Mouse (Mus musculus) erythroblast, adult 5-6 weeks (primary cell): ENCODE measurements around the gene Xcr1. TPM values are rescaled to one million over a fixed set of nuclear protein-coding genes. Genes with fewer than 3 reads are reported as not detected.

Experiments used
- ATAC-seq: replicated peaks from 2 replicates; pipeline ENCODE4 v1.8.0; 2016; ENCODE audit warnings: moderate number of reproducible peaks, mild to moderate bottlenecking, moderate TSS enrichment, inconsistent platforms; ENCODE audit not compliant: poor library complexity, low FRiP score, severe bottlenecking
- total RNA-seq, 2 experiments: library from RNA; stranded (forward) in 1 of 2; stranded (reverse) in 1 of 2; fragments of 150-400 nt in 1 of 2; fragments of 200-764, 138-1000 nt in 1 of 2; gene quantifications; 2 replicates each; pipeline versions ENCODE4 v1.2.3 to v1.2.4; 2015 to 2017; ENCODE audit warnings: low replicate concordance in 2 of 2

The Xcr1 gene
- total RNA-seq, 2 experiments from 2014 or later, result not detected

DNA sequence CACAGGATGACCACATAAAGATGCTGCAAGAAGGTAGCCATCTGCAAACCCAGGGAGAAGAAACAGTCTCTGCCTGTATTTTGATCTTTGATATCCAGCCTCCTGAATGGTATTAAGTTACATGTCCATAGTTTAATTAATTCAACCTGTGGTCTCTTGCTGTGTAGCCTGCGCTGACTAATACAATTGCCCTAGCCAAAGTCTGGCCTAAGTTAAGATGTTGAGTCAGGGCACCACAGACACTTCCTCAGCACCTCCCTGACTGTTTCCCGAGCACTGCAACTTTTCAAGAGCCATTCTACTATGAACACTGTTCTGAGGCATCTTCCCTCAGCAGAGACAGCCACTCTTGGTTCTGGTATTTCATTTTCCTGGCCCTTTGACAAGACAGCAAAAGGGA, 43.2 kb downstream of the Xcr1 start:
- no peak for ATAC-seq

DNA sequence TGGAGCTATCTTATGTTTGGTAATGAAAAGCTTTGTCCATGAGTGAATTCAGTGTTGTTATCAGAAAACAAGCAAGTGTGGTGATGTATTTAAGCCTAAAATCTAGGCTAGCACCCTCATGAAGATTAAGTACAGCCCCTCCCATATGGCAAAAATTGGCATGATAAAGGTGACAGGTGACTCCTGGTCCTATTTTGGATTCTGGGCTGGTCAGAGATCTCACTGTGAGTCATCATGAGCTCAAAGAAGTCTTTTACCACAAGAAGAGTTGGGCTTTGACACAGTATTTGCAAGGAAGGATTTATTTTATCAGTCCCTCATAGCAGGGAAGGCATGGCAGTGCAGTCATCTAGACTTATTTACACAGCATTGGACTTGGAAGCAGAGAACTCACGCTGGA, 45.8 kb downstream of the Xcr1 start:
- ATAC-seq, result no peak

DNA sequence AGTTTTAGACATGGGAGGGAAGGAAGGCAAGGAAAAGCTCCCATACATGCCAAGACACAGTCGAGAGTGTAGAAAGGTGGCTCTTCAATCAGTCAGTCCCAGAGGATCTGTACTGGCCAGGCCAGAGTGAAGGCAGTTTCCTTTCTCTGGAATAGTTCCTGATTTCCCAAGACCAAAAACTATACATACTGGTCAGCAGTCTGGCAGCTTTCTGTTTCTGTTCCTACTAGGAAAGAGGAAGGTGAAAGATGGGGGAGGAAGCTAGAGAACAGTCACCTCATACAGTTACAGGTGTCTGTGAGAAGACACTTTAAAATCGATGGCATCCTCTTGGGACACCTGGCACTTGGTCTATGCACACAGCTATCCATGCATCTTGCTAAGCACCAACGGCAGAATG, 46.4 kb downstream of the Xcr1 start:
- ATAC-seq, result no peak

DNA sequence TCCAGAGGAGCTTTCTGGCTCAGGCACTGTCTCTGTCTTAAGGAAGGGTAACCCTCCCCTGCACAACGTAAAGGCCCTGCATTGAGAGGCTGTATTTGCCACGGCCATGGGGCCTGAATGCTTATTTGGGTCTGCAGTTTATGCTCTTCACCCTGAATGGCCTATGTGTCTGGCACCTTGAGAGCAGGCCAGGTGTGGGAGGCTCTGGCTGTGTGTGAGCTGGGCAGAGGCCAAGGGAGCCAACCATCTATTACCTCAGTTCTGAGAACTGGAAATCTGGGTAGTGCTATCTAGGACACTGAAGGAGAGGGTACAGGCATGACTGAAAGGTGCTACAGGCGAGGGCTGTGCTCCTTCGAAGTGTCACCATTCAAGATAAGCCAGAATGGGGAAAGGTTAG, 47.0 kb downstream of the Xcr1 start:
- no peak for ATAC-seq

DNA sequence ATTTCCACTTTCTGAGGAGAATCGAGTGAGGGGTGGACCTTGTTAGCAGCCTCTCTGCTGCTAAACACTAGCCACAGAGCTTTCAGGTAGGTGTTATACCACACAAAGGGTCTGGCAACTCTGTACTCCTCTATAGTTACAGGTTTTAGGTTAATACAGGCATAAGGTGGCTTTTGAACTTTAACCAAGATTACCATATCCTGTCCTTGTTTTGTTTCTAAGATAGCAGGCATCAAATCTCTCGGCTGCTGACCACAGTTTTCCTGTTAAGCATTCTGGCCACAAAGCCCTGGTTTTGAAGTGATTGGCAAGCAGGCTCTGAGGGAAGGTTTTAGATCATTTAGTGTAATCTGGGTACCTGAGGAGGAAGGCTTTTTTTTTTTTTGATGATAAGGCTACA, 47.5 kb downstream of the Xcr1 start:
- ATAC-seq, result no peak

DNA sequence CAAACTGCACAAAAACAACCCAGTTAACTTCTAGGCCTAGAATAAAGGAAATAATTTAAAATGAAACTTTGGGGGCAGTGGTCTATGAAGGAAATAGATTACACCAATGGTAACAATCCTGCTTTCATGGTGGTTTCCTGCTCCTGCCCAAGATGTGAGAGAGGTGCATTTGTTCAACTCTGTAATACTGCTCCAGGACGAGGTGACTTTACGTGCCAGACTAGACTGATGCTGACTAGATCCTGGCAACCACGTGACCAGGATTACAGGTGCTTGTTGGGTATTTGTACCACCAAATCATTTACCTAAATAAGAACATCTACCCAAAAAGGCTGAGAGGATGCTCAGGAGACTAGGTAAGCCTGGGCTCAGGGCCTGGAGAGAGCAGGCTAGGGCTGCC, 50.0 kb downstream of the Xcr1 start:
- no peak for ATAC-seq

DNA sequence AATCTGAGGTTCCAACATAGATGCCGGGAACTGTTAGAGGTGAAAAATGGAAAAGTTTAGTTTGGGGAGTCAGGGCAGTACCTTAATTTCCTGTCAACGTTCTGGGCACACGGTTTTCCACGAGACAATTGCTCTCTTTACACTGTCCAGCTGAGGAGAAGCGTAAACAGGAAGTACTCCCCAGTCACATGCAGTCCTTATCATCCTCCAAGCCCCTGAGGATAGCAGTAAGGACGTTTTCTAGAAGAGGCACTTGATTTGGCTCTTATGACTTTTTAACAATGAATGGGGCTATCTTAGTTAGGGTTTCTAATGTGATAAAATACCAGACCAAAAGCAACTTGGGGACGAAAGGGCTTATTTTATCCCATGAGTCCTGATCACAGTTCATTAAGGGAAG, 53.2 kb downstream of the Xcr1 start:
- ATAC-seq, result no peak

DNA sequence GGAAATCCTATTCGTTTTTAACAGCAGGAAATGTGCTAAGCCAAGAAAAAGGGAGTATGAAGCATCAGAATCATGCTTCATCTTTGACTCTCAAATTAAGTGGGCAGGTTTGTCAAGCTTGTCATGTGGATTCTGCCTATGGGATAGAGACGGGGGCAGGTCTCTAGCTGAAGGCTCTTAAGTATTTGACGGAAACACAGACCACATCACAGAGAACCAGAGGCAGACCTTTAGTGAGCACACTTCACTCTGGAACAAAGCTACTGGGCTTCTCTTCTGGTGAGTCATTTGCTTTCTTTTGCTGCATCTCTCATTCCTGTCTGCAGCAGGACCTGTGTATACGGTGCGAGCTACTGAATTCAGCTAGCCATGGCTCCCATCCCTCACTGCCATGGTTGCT, 55.6 kb downstream of the Xcr1 start, which contains the start of gene Cxcr6:
Cxcr6 (plus strand) TSS at position 209 of the 400 bp plus-strand sequence.
- no peak for ATAC-seq

DNA sequence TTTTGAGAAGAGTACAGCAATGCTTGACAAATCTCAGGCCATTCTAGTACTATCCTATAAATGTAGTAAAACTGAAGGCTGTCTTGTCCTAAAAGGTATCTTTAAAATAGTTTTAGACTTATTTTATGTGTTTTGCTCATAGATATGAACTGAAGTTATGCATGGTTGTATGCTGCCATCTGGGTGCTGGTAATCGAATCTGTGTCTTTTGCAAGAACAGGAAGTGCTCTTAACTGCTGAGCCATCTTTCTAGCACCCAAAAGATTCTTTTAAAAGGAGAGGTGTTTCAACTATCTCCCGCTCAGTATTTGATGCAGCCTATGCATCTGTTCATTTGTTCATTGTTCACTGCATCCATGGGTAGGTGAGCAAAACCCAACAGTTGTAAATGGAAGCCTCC, 56.6 kb downstream of the Xcr1 start:
- ATAC-seq, result no peak

DNA sequence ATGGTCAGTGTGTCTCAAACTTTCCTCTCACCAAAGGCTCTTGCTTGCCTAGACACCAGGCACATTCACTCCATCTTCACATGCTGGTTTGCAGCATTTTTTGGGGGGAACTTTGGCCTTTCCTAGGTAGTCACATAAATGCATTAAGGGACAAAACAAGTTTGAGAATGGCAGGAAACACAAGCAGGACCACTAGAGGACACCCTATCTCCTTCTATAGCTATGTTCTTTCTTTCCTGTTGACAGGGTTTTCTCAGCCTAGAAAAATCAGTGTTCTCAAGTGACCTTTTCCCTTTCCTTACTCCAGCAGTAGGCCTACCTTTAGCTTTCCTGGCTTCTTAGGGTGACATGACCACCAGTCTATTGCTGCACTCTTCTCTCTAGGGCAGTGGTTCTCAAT, 58.9 kb downstream of the Xcr1 start:
- no peak for ATAC-seq

DNA sequence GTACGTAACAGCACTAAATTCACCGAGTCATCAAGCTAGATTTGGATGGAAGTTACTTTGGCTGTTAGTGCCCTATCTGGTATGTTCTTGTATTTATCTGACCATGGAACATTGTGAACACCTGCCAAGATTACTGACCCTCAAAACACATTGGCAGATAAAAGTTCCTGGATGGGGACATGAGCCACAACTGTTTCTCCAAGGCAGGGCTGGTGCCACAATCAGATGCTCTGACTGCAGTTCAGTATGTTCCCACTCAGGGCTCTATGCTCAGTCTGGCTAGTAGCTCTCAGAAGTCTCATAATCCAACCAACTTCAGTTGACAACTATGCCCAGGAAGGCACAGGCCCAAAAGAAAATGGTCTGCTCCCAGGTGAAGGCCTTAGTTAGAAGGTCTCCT, 59.4 kb downstream of the Xcr1 start:
- no peak for ATAC-seq

Other genes with a start within 250 kb of the Xcr1 start
- 1.0 TPM in 1 of 2 replicates, not detected in the other for gene Slc6a20b, start 229.5 kb downstream of the Xcr1 start, total RNA-seq (2015; ENCODE audit: low replicate concordance)
- 1.3 and 1.4 TPM in 2 replicates for gene Slc6a20b, start 229.5 kb downstream of the Xcr1 start, total RNA-seq (2017; ENCODE audit: low replicate concordance)
- gene Ccr9, start 183.6 kb downstream of the Xcr1 start, total RNA-seq (2015; ENCODE audit: low replicate concordance), result 0.84 and 3.5 TPM in 2 replicates
- gene Ccr9, start 183.6 kb downstream of the Xcr1 start, total RNA-seq (2017; ENCODE audit: low replicate concordance), result 0.34 and 0.84 TPM in 2 replicates
- gene Slc6a20a, start 183.1 kb downstream of the Xcr1 start, total RNA-seq (2015; ENCODE audit: low replicate concordance), result 34.3 and 35.2 TPM in 2 replicates
- gene Slc6a20a, start 183.1 kb downstream of the Xcr1 start, total RNA-seq (2017; ENCODE audit: low replicate concordance), result 39.0 TPM in 2 replicates
- gene Lztfl1, start 144.3 kb downstream of the Xcr1 start, total RNA-seq (2015; ENCODE audit: low replicate concordance), result 6.3 and 16.7 TPM in 2 replicates
- gene Lztfl1, start 144.3 kb downstream of the Xcr1 start, total RNA-seq (2017; ENCODE audit: low replicate concordance), result 9.6 and 15.3 TPM in 2 replicates
- gene Cxcr6, start 55.6 kb downstream of the Xcr1 start, total RNA-seq (2015; ENCODE audit: low replicate concordance), result 1.3 TPM in 1 of 2 replicates, not detected in the other
- 0.77 and 1.3 TPM in 2 replicates for gene Cxcr6, start 55.6 kb downstream of the Xcr1 start, total RNA-seq (2017; ENCODE audit: low replicate concordance)
- gene Fyco1, start 10.1 kb downstream of the Xcr1 start, total RNA-seq (2015; ENCODE audit: low replicate concordance), result 10.9 and 12.3 TPM in 2 replicates
- gene Fyco1, start 10.1 kb downstream of the Xcr1 start, total RNA-seq (2017; ENCODE audit: low replicate concordance), result 6.5 and 9.1 TPM in 2 replicates
- 12.3 and 17.3 TPM in 2 replicates for gene Ccr1, start 106.7 kb upstream of the Xcr1 start, total RNA-seq (2015; ENCODE audit: low replicate concordance)
- 12.1 and 14.9 TPM in 2 replicates for gene Ccr1, start 106.7 kb upstream of the Xcr1 start, total RNA-seq (2017; ENCODE audit: low replicate concordance)
- gene Ccr1l1, start 116.4 kb upstream of the Xcr1 start, total RNA-seq (2015; ENCODE audit: low replicate concordance), result not detected in 2 replicates
- 1.4 and 1.6 TPM in 2 replicates for gene Ccr1l1, start 116.4 kb upstream of the Xcr1 start, total RNA-seq (2017; ENCODE audit: low replicate concordance)
- gene Ccr3, start 159.9 kb upstream of the Xcr1 start, total RNA-seq (2015; ENCODE audit: low replicate concordance), result 25.5 and 33.2 TPM in 2 replicates
- gene Ccr3, start 159.9 kb upstream of the Xcr1 start, total RNA-seq (2017; ENCODE audit: low replicate concordance), result 15.9 and 17.4 TPM in 2 replicates
- gene Ccr2, start 239.9 kb upstream of the Xcr1 start, total RNA-seq (2015; ENCODE audit: low replicate concordance), result 71.1 and 79.2 TPM in 2 replicates
- gene Ccr2, start 239.9 kb upstream of the Xcr1 start, total RNA-seq (2017; ENCODE audit: low replicate concordance), result 65.7 and 81.8 TPM in 2 replicates